Mouse (Mus musculus): ENCODE results near the gene Cdr2. TPM values are rescaled to one million over a fixed set of nuclear protein-coding genes. Genes with fewer than 3 reads are reported as not detected.
"Not testable (repeated sequence)": the region's sequence is repeated elsewhere in the genome, so short reads cannot be mapped to it uniquely, and the experiment has no call there.

Cdr2 gene
- polyA plus RNA-seq, 1 experiment from 2014 or later = 39.3 TPM

GRCm38 (mm10) chr7:121000065-121000822 lies 18.1 kb upstream of the Cdr2 start:
- Histone ChIP-seq H3K27me3 (replicated peaks) (no peaks in the 10 kb centered on the region), H3K9ac (no peak overlapping the region), H3K4me3 (no peak overlapping the region), H3K27ac (no peak overlapping the region), H3K4me2 (no peak overlapping the region), H3K36me3 (no peaks in the 10 kb centered on the region), H3K4me1 (no peaks in the 10 kb centered on the region), H3K9me3 (replicated peaks) (no peaks in the 10 kb centered on the region)
- 51% methylated on average over 3 of the region's 3 CpGs for WGBS (ENCODE audit: insufficient replicate concordance)
- ATAC-seq = no peak

- Histone ChIP-seq H3K27ac (no peak overlapping the region), H3K36me3 (no peaks in the 10 kb centered on the region), H3K4me2 (no peak overlapping the region), H3K4me3 (no peak overlapping the region), H3K9me3 (replicated peaks) (no peaks in the 10 kb centered on the region), H3K9ac (no peak overlapping the region), H3K4me1 (no peaks in the 10 kb centered on the region), H3K27me3 (replicated peaks) (no peaks in the 10 kb centered on the region)
- no peak for ATAC-seq
- 70% methylated on average over 2 of the region's 2 CpGs for WGBS (ENCODE audit: insufficient replicate concordance)
Observed at GRCm38 (mm10) chr7:120999021-120999530, 17.0 kb upstream of the Cdr2 start.

- no peaks in the 10 kb centered on the region for H3K9me3 ChIP-seq (replicated peaks)
- 74% methylated on average over 8 of the region's 8 CpGs for WGBS (ENCODE audit: insufficient replicate concordance)
- no peak for ATAC-seq
- no peak overlapping the region for H3K4me2 ChIP-seq
- no peak overlapping the region for H3K4me3 ChIP-seq
- no peak overlapping the region for H3K9ac ChIP-seq
- H3K27me3 ChIP-seq (replicated peaks) = peaks cover 5% of the 10 kb centered on the region; the same call in 1 of the 2 replicates
- H3K27ac ChIP-seq = no peak overlapping the region
- H3K4me1 ChIP-seq = no peaks in the 10 kb centered on the region
- no peaks in the 10 kb centered on the region for H3K36me3 ChIP-seq
Observed at GRCm38 (mm10) chr7:120991191-120991590, 9.1 kb upstream of the Cdr2 start.

GRCm38 (mm10) chr7:120982968-120983367 lies 856 bp upstream of the Cdr2 start:
- 6% methylated on average over 7 of the region's 7 CpGs for WGBS (ENCODE audit: insufficient replicate concordance)
- H3K36me3 ChIP-seq = peaks cover 6% of the 10 kb centered on the region; the same call in 1 of the 2 replicates
- H3K27me3 ChIP-seq (replicated peaks) = peaks cover 13% of the 10 kb centered on the region
- no peak for ATAC-seq
- peak overlapping the region; percentile 86 for H3K27ac ChIP-seq
- no peaks in the 10 kb centered on the region for H3K9me3 ChIP-seq (replicated peaks)
- peaks cover 30% of the 10 kb centered on the region for H3K4me1 ChIP-seq
- H3K4me2 ChIP-seq = peak overlapping the region; percentile 93
- peak overlapping the region; percentile 85 for H3K9ac ChIP-seq
- H3K4me3 ChIP-seq = peak overlapping the region; percentile 95

- Histone ChIP-seq H3K36me3 (peaks cover 12% of the 10 kb centered on the region; the same call in 1 of the 2 replicates), H3K27ac (peak overlapping the region; percentile 98), H3K9ac (peak overlapping the region; percentile 98), H3K4me1 (peaks cover 47% of the 10 kb centered on the region), H3K9me3 (replicated peaks) (no peaks in the 10 kb centered on the region), H3K4me2 (peak overlapping the region; percentile 93), H3K27me3 (replicated peaks) (peaks cover 13% of the 10 kb centered on the region; the same call in 1 of the 2 replicates), H3K4me3 (peak overlapping the region; percentile 95)
- WGBS (ENCODE audit: insufficient replicate concordance) = 2% methylated on average over 39 of the region's 39 CpGs
- peak; percentile 60 for ATAC-seq
Observed at GRCm38 (mm10) chr7:120980931-120981924, 884 bp downstream of the Cdr2 start.

GRCm38 (mm10) chr7:120980041-120980440 lies 2.1 kb downstream of the Cdr2 start:
- Histone ChIP-seq H3K27ac (peak overlapping the region; percentile 98), H3K9ac (peak overlapping the region; percentile 98), H3K4me2 (peak overlapping the region; percentile 93), H3K27me3 (replicated peaks) (peaks cover 13% of the 10 kb centered on the region; the same call in 1 of the 2 replicates), H3K9me3 (replicated peaks) (no peaks in the 10 kb centered on the region), H3K36me3 (peaks cover 12% of the 10 kb centered on the region; the same call in 1 of the 2 replicates), H3K4me3 (peak overlapping the region; percentile 95), H3K4me1 (peaks cover 56% of the 10 kb centered on the region)
- WGBS (ENCODE audit: insufficient replicate concordance) = 18% methylated on average over 4 of the region's 4 CpGs
- ATAC-seq = peak; percentile 84

- H3K9ac ChIP-seq = peak overlapping the region; percentile 98
- no peak for ATAC-seq
- 0 out of 2 replicates have a peak overlapping the region, but pooled peaks have one; percentile 1 for H3K4me3 ChIP-seq
- H3K9me3 ChIP-seq (replicated peaks) = no peaks in the 10 kb centered on the region
- peaks cover 73% of the 10 kb centered on the region for H3K4me1 ChIP-seq
- H3K4me2 ChIP-seq = peak overlapping the region; percentile 93
- peak overlapping the region; percentile 98 for H3K27ac ChIP-seq
- no peaks in the 10 kb centered on the region for H3K27me3 ChIP-seq (replicated peaks)
- H3K36me3 ChIP-seq = peaks cover 12% of the 10 kb centered on the region; the same call in 1 of the 2 replicates
- 75% methylated on average over 7 of the region's 7 CpGs for WGBS (ENCODE audit: insufficient replicate concordance)
Observed at GRCm38 (mm10) chr7:120977063-120977462, 5.0 kb downstream of the Cdr2 start.

GRCm38 (mm10) chr7:120974001-120974400 lies 8.1 kb downstream of the Cdr2 start:
- WGBS (ENCODE audit: insufficient replicate concordance) = 85% methylated on average over 3 of the region's 3 CpGs
- H3K9me3 ChIP-seq (replicated peaks) = no peaks in the 10 kb centered on the region
- peaks cover 22% of the 10 kb centered on the region for H3K36me3 ChIP-seq
- H3K27ac ChIP-seq = no peak overlapping the region
- no peaks in the 10 kb centered on the region for H3K27me3 ChIP-seq (replicated peaks)
- H3K4me3 ChIP-seq = no peak overlapping the region
- ATAC-seq = no peak
- no peak overlapping the region; the same call in 1 of the 2 replicates for H3K9ac ChIP-seq
- no peak overlapping the region; the same call in 1 of the 2 replicates for H3K4me2 ChIP-seq
- peaks cover 96% of the 10 kb centered on the region for H3K4me1 ChIP-seq

- peaks cover 96% of the 10 kb centered on the region for H3K4me1 ChIP-seq
Observed at GRCm38 (mm10) chr7:120972471-120972870, 9.6 kb downstream of the Cdr2 start.

GRCm38 (mm10) chr7:120970112-120970511 lies 12.0 kb downstream of the Cdr2 start:
- peak overlapping the region; percentile 34 for H3K4me2 ChIP-seq
- no peak overlapping the region for H3K4me3 ChIP-seq
- 85% methylated on average over 5 of the region's 5 CpGs for WGBS (ENCODE audit: insufficient replicate concordance)
- peaks cover 42% of the 10 kb centered on the region for H3K36me3 ChIP-seq
- H3K4me1 ChIP-seq = peaks cover 87% of the 10 kb centered on the region
- H3K9me3 ChIP-seq (replicated peaks) = no peaks in the 10 kb centered on the region
- no peaks in the 10 kb centered on the region for H3K27me3 ChIP-seq (replicated peaks)
- peak overlapping the region; percentile 91 for H3K27ac ChIP-seq
- peak overlapping the region; percentile 43; the same call in 1 of the 2 replicates for H3K9ac ChIP-seq
- no peak for ATAC-seq

More at GRCm38 (mm10) chr7:120972471-120972870, 9.6 kb downstream of the Cdr2 start:
- ATAC-seq; H3K27me3 ChIP-seq (replicated peaks); H3K9me3 ChIP-seq (replicated peaks); H3K4me3 ChIP-seq: not testable (repeated sequence)
- Histone ChIP-seq H3K27ac (peak overlapping the region; percentile 91), H3K9ac (0 out of 2 replicates have a peak overlapping the region, but pooled peaks have one; percentile 23), H3K36me3 (peaks cover 29% of the 10 kb centered on the region), H3K4me2 (peak overlapping the region; percentile 17; the same call in 1 of the 2 replicates)
- WGBS (ENCODE audit: insufficient replicate concordance) = 70% methylated on average over 2 of the region's 2 CpGs

GRCm38 (mm10) chr7:120969221-120969620 lies 12.9 kb downstream of the Cdr2 start:
- WGBS (ENCODE audit: insufficient replicate concordance) = 40% methylated on average over 7 of the region's 7 CpGs
- peaks cover 81% of the 10 kb centered on the region for H3K4me1 ChIP-seq
- peak overlapping the region; percentile 44 for H3K4me3 ChIP-seq
- peak; percentile 99 for ATAC-seq
- H3K9me3 ChIP-seq (replicated peaks) = no peaks in the 10 kb centered on the region
- H3K9ac ChIP-seq = peak overlapping the region; percentile 69
- H3K36me3 ChIP-seq = peaks cover 50% of the 10 kb centered on the region
- peak overlapping the region; percentile 70 for H3K4me2 ChIP-seq
- H3K27me3 ChIP-seq (replicated peaks) = no peaks in the 10 kb centered on the region
- H3K27ac ChIP-seq = peak overlapping the region; percentile 91

Data from liver, embryonic 12.5 days (tissue).